Mouse (Mus musculus) stomach, postnatal 0 days (tissue): ENCODE measurements around the gene Klhl24. TPM values are rescaled to one million over a fixed set of nuclear protein-coding genes. Genes with fewer than 3 reads are reported as not detected.

Experiments used
- ATAC-seq: fragments of 200-750 bp; cut with Nextera tagmentation; 2 replicates; pipeline ENCODE4 v1.8.0; 2017; ENCODE audit not compliant: low FRiP score, low TSS enrichment
- DNase-seq: peaks from one replicate; pipeline ENCODE4 v3.0.0-alpha.2; 2016; ENCODE audit warnings: low spot score
- H3K27ac ChIP-seq: fragments of 300-500 bp; sonication (generic); replicated peaks from 2 replicates; pipeline ENCODE4 v1.5.1; 2014; ENCODE audit warnings: mild to moderate bottlenecking, control low read depth
- H3K27me3 ChIP-seq: fragments of 300-500 bp; sonication (generic); 2 replicates; pipeline ENCODE4 v1.6.1; 2014; ENCODE audit warnings: low read length; ENCODE audit not compliant: control insufficient read depth, insufficient read depth
- H3K36me3 ChIP-seq: fragments of 300-500 bp; sonication (generic); 2 replicates; pipeline ENCODE4 v1.6.1; 2014; ENCODE audit warnings: low read length, mixed read lengths; ENCODE audit not compliant: control insufficient read depth, insufficient read depth
- H3K4me1 ChIP-seq: fragments of 300-500 bp; sonication (generic); replicated peaks from 2 replicates; pipeline ENCODE4 v1.6.1; 2014; ENCODE audit warnings: antibody characterized with exemption; ENCODE audit not compliant: control insufficient read depth, insufficient read depth
- H3K4me2 ChIP-seq: fragments of 300-500 bp; sonication (generic); replicated peaks from 2 replicates; pipeline ENCODE4 v1.6.1; 2014; ENCODE audit warnings: low read depth, mild to moderate bottlenecking, control low read depth, moderate library complexity
- H3K4me3 ChIP-seq: fragments of 300-500 bp; sonication (generic); 2 replicates; pipeline ENCODE4 v1.5.1; 2014; ENCODE audit warnings: low read depth, low read length, control low read depth
- H3K9ac ChIP-seq: fragments of 300-500 bp; sonication (generic); 2 replicates; pipeline ENCODE4 v1.6.1; 2014; ENCODE audit warnings: mild to moderate bottlenecking, low read length, control low read depth, mixed read lengths
- H3K9me3 ChIP-seq: fragments of 300-500 bp; sonication (generic); 2 replicates; pipeline ENCODE4 v1.6.1; 2016; ENCODE audit warnings: low read length; ENCODE audit not compliant: control insufficient read depth
- CTCF ChIP-seq: IDR thresholded peaks from 2 replicates; pipeline ENCODE4 v1.5.1; 2016; ENCODE audit warnings: antibody characterized with exemption, low read depth, mild to moderate bottlenecking, moderate library complexity
- EP300 ChIP-seq: optimal IDR thresholded peaks from 2 replicates; pipeline ENCODE3; 2016; ENCODE audit warnings: antibody characterized with exemption
- WGBS: fragments of 180-500 bp; shearing (Covaris S2); extraction: QIAGEN DNeasy Blood & Tissue Kit; methylation state at CpG from one replicate; pipeline ENCODE4 v1.1.7; 2014; 5-methylcytosine and 5-hydroxymethylcytosine counted together
- polyA plus RNA-seq: library from polyadenylated mRNA; unstranded; fragments of >200 nt; fragmentation: Nextera tagmentation; extraction: Ambion mirVana; gene quantifications from 2 replicates; pipeline ENCODE4 v1.2.1, GENCODE M21; 2015

The Klhl24 gene
- polyA plus RNA-seq, 1 experiment from 2014 or later: 11.8 TPM

DNA sequence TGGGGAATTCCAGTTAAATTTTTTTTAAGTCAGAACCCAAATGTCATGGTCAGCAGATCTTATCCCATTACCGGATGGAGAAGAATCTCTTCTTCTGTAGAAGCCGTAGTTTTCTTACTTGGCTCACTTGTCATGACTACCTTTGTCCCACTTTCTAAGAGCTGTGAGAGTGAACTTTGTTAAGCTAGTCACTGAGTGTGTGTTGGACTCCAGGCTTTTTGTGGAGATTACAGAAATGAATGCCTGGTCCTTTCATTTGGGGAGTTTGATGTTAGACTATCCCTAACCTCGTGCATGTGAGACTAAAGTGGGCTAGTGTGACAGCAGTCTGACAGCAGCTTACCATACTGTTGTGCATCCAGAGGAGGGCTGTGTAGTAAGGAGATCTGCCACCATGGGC is 71.7 kb downstream of the Klhl24 start:
- Histone ChIP-seq H3K36me3 (peaks cover 12% of the 10 kb centered on the region), H3K27ac (peak overlapping the region; percentile 50; the same call in 1 of the 2 replicates), H3K4me1 (0 out of 2 replicates have a peak, but pooled peaks cover 2% of the 10 kb centered on the region), H3K4me3 (no peak overlapping the region), H3K9me3 (no peaks in the 10 kb centered on the region), H3K9ac (no peak overlapping the region), H3K27me3 (no peaks in the 10 kb centered on the region), H3K4me2 (no peak overlapping the region)
- no peak for DNase-seq
- no peak for ATAC-seq
- 72% methylated on average over 3 of the region's 3 CpGs for WGBS
- TF ChIP-seq EP300 (no peak), CTCF (no peak)

- Histone ChIP-seq H3K27ac (peak overlapping the region; percentile 50; the same call in 1 of the 2 replicates), H3K4me1 (0 out of 2 replicates have a peak, but pooled peaks cover 2% of the 10 kb centered on the region), H3K36me3 (peaks cover 16% of the 10 kb centered on the region), H3K9me3 (no peaks in the 10 kb centered on the region), H3K27me3 (no peaks in the 10 kb centered on the region), H3K4me2 (no peak overlapping the region), H3K9ac (no peak overlapping the region), H3K4me3 (no peak overlapping the region)
- peak; percentile 83; the same call in 1 of the 2 replicates for ATAC-seq
- DNase-seq: no peak
- 41% methylated on average over 3 of the region's 3 CpGs for WGBS
- TF ChIP-seq CTCF (peak; percentile 53), EP300 (no peak)
These were observed 72.2 kb downstream of the Klhl24 start for GRCm38 (mm10) chr16:20169471-20170106.

Other genes with a start within 250 kb of the Klhl24 start
- gene Klhl6, start 114.5 kb upstream of the Klhl24 start, polyA plus RNA-seq: 2.4 and 2.7 TPM in 2 replicates
- 6.4 and 6.8 TPM in 2 replicates for gene Yeats2, start 43.5 kb downstream of the Klhl24 start, polyA plus RNA-seq
- gene Map6d1, start 143.8 kb downstream of the Klhl24 start, polyA plus RNA-seq: 0.11 and 0.25 TPM in 2 replicates
- 107 and 112 TPM in 2 replicates for gene Parl, start 204.8 kb downstream of the Klhl24 start, polyA plus RNA-seq
- not detected in 2 replicates for gene Cyp2ab1, start 227.9 kb downstream of the Klhl24 start, polyA plus RNA-seq